Mouse (Mus musculus) G1E (cell line): Measurements from ENCODE around the gene Adrb1.

Source experiments
- CTCF ChIP-seq: IDR thresholded peaks from 2 replicates; pipeline ENCODE4 v1.5.1; 2012; ENCODE audit warnings: low read depth, low read length, inconsistent platforms, mixed read lengths
- GATA1 ChIP-seq: IDR thresholded peaks from 2 replicates; pipeline ENCODE4 v1.6.1; 2012; ENCODE audit warnings: borderline replicate concordance, low read length, inconsistent platforms, mixed read lengths
- GATA2 ChIP-seq: IDR thresholded peaks from 2 replicates; pipeline ENCODE4 v1.6.1; 2012; ENCODE audit warnings: low read depth, low read length, inconsistent platforms, borderline replicate concordance
- POLR2AphosphoS5 ChIP-seq: IDR thresholded peaks from 2 replicates; pipeline ENCODE4 v1.6.1; 2012; ENCODE audit warnings: low read depth, low read length, inconsistent platforms; ENCODE audit not compliant: insufficient replicate concordance
- TAL1 ChIP-seq: conservative IDR thresholded peaks from 2 replicates; pipeline ENCODE4 v1.6.1; 2012; ENCODE audit warnings: low read depth, low read length, inconsistent platforms, mixed read lengths

GRCm38 (mm10) chr19:56735747-56736146 is 13.7 kb downstream of the Adrb1 start:
- no peak for TF ChIP-seq GATA2
- TF ChIP-seq CTCF = no peak
- TF ChIP-seq TAL1 = no peak
- no peak for TF ChIP-seq GATA1
- TF ChIP-seq POLR2AphosphoS5 = no peak
